Mouse (Mus musculus) intestine, embryonic 16.5 days (tissue): ENCODE results near the gene Tnfaip8l2. TPM values are rescaled to one million over a fixed set of nuclear protein-coding genes. Genes with fewer than 3 reads are reported as not detected.
"Not testable (repeated sequence)": the region's sequence is repeated elsewhere in the genome, so short reads cannot be mapped to it uniquely, and the experiment has no call there.

Experiments
- ATAC-seq: fragments of 200-750 bp; cut with Nextera tagmentation; 2 replicates; pipeline ENCODE4 v1.8.0; 2017; ENCODE audit warnings: moderate TSS enrichment, moderate library complexity
- H3K27ac ChIP-seq: fragments of 300-500 bp; sonication (generic); 2 replicates; pipeline ENCODE4 v1.5.1; 2014; ENCODE audit warnings: mild to moderate bottlenecking, low read length
- H3K27me3 ChIP-seq: fragments of 300-500 bp; sonication (generic); replicated peaks from 2 replicates; pipeline ENCODE4 v1.6.1; 2014; ENCODE audit warnings: low read length, control low read depth, mixed read lengths; ENCODE audit not compliant: control insufficient read depth, insufficient read depth
- H3K36me3 ChIP-seq: fragments of 300-500 bp; sonication (generic); 2 replicates; pipeline ENCODE4 v1.6.1; 2014; ENCODE audit warnings: low read length, control low read depth; ENCODE audit not compliant: control insufficient read depth, insufficient read depth
- H3K4me1 ChIP-seq: fragments of 300-500 bp; sonication (generic); 2 replicates; pipeline ENCODE4 v1.6.1; 2014; ENCODE audit warnings: low read length, control low read depth, mixed read lengths; ENCODE audit not compliant: control insufficient read depth, insufficient read depth
- H3K4me2 ChIP-seq: fragments of 300-500 bp; sonication (generic); 2 replicates; pipeline ENCODE4 v1.6.1; 2014; ENCODE audit warnings: low read depth, low read length, control low read depth
- H3K4me3 ChIP-seq: fragments of 300-500 bp; sonication (generic); 2 replicates; pipeline ENCODE4 v1.5.1; 2014; ENCODE audit warnings: mild to moderate bottlenecking, low read length
- H3K9ac ChIP-seq: fragments of 300-500 bp; sonication (generic); 2 replicates; pipeline ENCODE4 v1.6.1; 2014; ENCODE audit warnings: low read depth, low read length
- H3K9me3 ChIP-seq: fragments of 300-500 bp; sonication (generic); 2 replicates; pipeline ENCODE4 v1.6.1; 2016; ENCODE audit warnings: low read length, control low read depth; ENCODE audit not compliant: control insufficient read depth
- WGBS: fragments of 180-500 bp; shearing (Covaris S2); extraction: QIAGEN DNeasy Blood & Tissue Kit; methylation state at CpG from one replicate; pipeline ENCODE4 v1.1.7; 2014; 5-methylcytosine and 5-hydroxymethylcytosine counted together
- microRNA-seq: library from miRNA; unstranded; fragments of <30 nt; microRNA quantifications from one replicate; pipeline ENCODE4, GENCODE M21; 2016
- polyA plus RNA-seq: library from polyadenylated mRNA; unstranded; fragments of >200 nt; fragmentation: Nextera tagmentation; extraction: Ambion mirVana; gene quantifications from 2 replicates; pipeline ENCODE4 v1.2.1, GENCODE M21; 2015

The Tnfaip8l2 gene
- polyA plus RNA-seq, 1 experiment from 2014 or later, result 4.9 TPM

GRCm38 (mm10) chr3:95107308-95107707, 34.9 kb downstream of the Tnfaip8l2 start:
- ATAC-seq, H3K9ac ChIP-seq, H3K9me3 ChIP-seq, H3K27ac ChIP-seq, H3K36me3 ChIP-seq, H3K27me3 ChIP-seq: not testable (repeated sequence)
- Histone ChIP-seq H3K4me2 (peak overlapping the region; percentile 73), H3K4me3 (peak overlapping the region; percentile 99), H3K4me1 (peaks cover 10% of the 10 kb centered on the region)

GRCm38 (mm10) chr3:95106338-95107117, 35.6 kb downstream of the Tnfaip8l2 start, which contains the start of gene Pip5k1a:
Gene Pip5k1a, minus strand, starts transcription at chr3:95106930.
- no peaks in the 10 kb centered on the region for H3K9me3 ChIP-seq
- peak within 1 kb of the TSS; percentile 73 for H3K4me2 ChIP-seq
- ATAC-seq, result peak; percentile 85
- H3K4me3 ChIP-seq, result peak within 1 kb of the TSS; percentile 99
- H3K4me1 ChIP-seq, result peaks cover 7% of the 10 kb centered on the region
- H3K9ac ChIP-seq, result peak within 1 kb of the TSS; percentile 92
- H3K27me3 ChIP-seq, result no peaks in the 10 kb centered on the region
- peak within 1 kb of the TSS; percentile 83 for H3K27ac ChIP-seq
- H3K36me3 ChIP-seq, result no peaks in the 10 kb centered on the region
- under 1% methylated on average over 51 of the region's 51 CpGs for whole genome bisulfite sequencing

GRCm38 (mm10) chr3:95105586-95106337, 36.4 kb downstream of the Tnfaip8l2 start:
- peak overlapping the region; percentile 83 for H3K27ac ChIP-seq
- WGBS, result under 1% methylated on average over 16 of the region's 16 CpGs
- H3K4me2 ChIP-seq, result peak overlapping the region; percentile 65
- peak; percentile 0; the same call in 1 of the 2 replicates for ATAC-seq
- H3K4me3 ChIP-seq, result peak overlapping the region; percentile 99
- H3K36me3 ChIP-seq, result no peaks in the 10 kb centered on the region
- H3K9me3 ChIP-seq, result no peaks in the 10 kb centered on the region
- peaks cover 7% of the 10 kb centered on the region for H3K4me1 ChIP-seq
- no peaks in the 10 kb centered on the region for H3K27me3 ChIP-seq
- peak overlapping the region; percentile 92 for H3K9ac ChIP-seq

GRCm38 (mm10) chr3:95105121-95105520, 37.0 kb downstream of the Tnfaip8l2 start:
- Histone ChIP-seq H3K9ac (peak overlapping the region; percentile 92; the same call in 1 of the 2 replicates), H3K27ac (0 out of 2 replicates have a peak overlapping the region, but pooled peaks have one; percentile 1), H3K4me2 (peak overlapping the region; percentile 65), H3K9me3 (no peaks in the 10 kb centered on the region), H3K4me3 (peak overlapping the region; percentile 99), H3K36me3 (no peaks in the 10 kb centered on the region), H3K27me3 (no peaks in the 10 kb centered on the region), H3K4me1 (peaks cover 7% of the 10 kb centered on the region)
- ATAC-seq, result no peak
- WGBS, result 47% methylated on average over 4 of the region's 4 CpGs

DNA sequence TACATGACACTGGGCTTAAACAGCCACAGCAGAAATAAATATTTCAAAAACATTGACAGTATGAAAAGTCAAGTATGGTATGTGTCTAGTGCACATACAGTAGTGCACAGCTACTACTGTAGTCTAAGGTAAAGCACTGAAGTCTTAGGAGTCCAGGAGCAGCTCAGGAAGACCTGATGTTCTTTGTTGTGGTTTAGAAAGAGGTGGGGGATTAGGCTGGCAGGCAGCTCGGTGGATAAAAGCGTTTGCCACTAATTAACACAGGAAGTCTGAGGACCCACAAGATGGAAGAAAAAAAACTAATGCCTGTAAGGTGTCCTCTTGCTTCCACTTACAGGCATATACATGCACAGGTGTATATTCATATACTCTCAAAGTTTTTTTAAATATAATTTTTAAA, 41.3 kb downstream of the Tnfaip8l2 start:
- no peak overlapping the region for H3K9ac ChIP-seq
- H3K4me3 ChIP-seq, result no peak overlapping the region
- ATAC-seq, result no peak
- H3K4me1 ChIP-seq, result peaks cover 7% of the 10 kb centered on the region
- 30% methylated on average over 2 of the region's 2 CpGs for WGBS
- no peaks in the 10 kb centered on the region for H3K9me3 ChIP-seq
- no peaks in the 10 kb centered on the region for H3K36me3 ChIP-seq
- H3K27ac ChIP-seq, result no peak overlapping the region
- no peaks in the 10 kb centered on the region for H3K27me3 ChIP-seq
- no peak overlapping the region for H3K4me2 ChIP-seq

Small RNA genes lying within 50 kb of the gene (microRNA-seq; reads per million reads assigned to microRNA genes)
- gene Mir8099-1, result not detected

Other genes starting within 250 kb of the Tnfaip8l2 start
- gene Selenbp1, start 209.3 kb downstream of the Tnfaip8l2 start, polyA plus RNA-seq, result 157 and 167 TPM in 2 replicates
- gene Rfx5, start 188.3 kb downstream of the Tnfaip8l2 start, polyA plus RNA-seq, result 4.3 and 5.1 TPM in 2 replicates
- gene Pi4kb, start 167.6 kb downstream of the Tnfaip8l2 start, polyA plus RNA-seq, result 21.7 and 22.9 TPM in 2 replicates
- 16.9 and 17.6 TPM in 2 replicates for gene Zfp687, start 126.9 kb downstream of the Tnfaip8l2 start, polyA plus RNA-seq
- gene Psmd4, start 99.7 kb downstream of the Tnfaip8l2 start, polyA plus RNA-seq, result 196 and 226 TPM in 2 replicates
- 14.5 and 15.5 TPM in 2 replicates for gene Pip5k1a, start 35.4 kb downstream of the Tnfaip8l2 start, polyA plus RNA-seq
- gene Vps72, start 31.3 kb downstream of the Tnfaip8l2 start, polyA plus RNA-seq, result 110 and 120 TPM in 2 replicates
- 1.1 and 1.2 TPM in 2 replicates for gene Tmod4, start 17.9 kb downstream of the Tnfaip8l2 start, polyA plus RNA-seq
- 56.9 and 62.2 TPM in 2 replicates for gene Scnm1, start 8.3 kb downstream of the Tnfaip8l2 start, polyA plus RNA-seq
- 9.8 and 11.0 TPM in 2 replicates for gene Lysmd1, start 8.3 kb downstream of the Tnfaip8l2 start, polyA plus RNA-seq
- gene Sema6c, start 18.1 kb upstream of the Tnfaip8l2 start, polyA plus RNA-seq, result 1.1 and 2.3 TPM in 2 replicates
- gene Gabpb2, start 75.6 kb upstream of the Tnfaip8l2 start, polyA plus RNA-seq, result 5.7 and 6.0 TPM in 2 replicates
- gene Cdc42se1, start 86.4 kb upstream of the Tnfaip8l2 start, polyA plus RNA-seq, result 67.8 and 73.8 TPM in 2 replicates
- 15.0 and 15.5 TPM in 2 replicates for gene Mllt11, start 89.8 kb upstream of the Tnfaip8l2 start, polyA plus RNA-seq
- 0.17 and 0.29 TPM in 2 replicates for gene Gm128, start 99.2 kb upstream of the Tnfaip8l2 start, polyA plus RNA-seq
- 0.51 and 0.72 TPM in 2 replicates for gene Bnipl, start 108.8 kb upstream of the Tnfaip8l2 start, polyA plus RNA-seq
- gene Mindy1, start 139.0 kb upstream of the Tnfaip8l2 start, polyA plus RNA-seq, result 39.8 and 41.4 TPM in 2 replicates
- gene Prune1, start 139.7 kb upstream of the Tnfaip8l2 start, polyA plus RNA-seq, result 15.0 and 16.1 TPM in 2 replicates
- gene Anxa9, start 164.8 kb upstream of the Tnfaip8l2 start, polyA plus RNA-seq, result 1.9 and 2.0 TPM in 2 replicates
- 165 and 168 TPM in 2 replicates for gene Cers2, start 172.4 kb upstream of the Tnfaip8l2 start, polyA plus RNA-seq
- gene Setdb1, start 214.8 kb upstream of the Tnfaip8l2 start, polyA plus RNA-seq, result 24.6 and 24.8 TPM in 2 replicates